Mouse (Mus musculus) activated CD4-positive, CD25-positive, alpha-beta regulatory T cell, adult 4 months (primary cell): ENCODE results near the gene Trappc11. TPM values are rescaled to one million over a fixed set of nuclear protein-coding genes. Genes with fewer than 3 reads are reported as not detected.
"Not testable (repeated sequence)": the region's sequence is repeated elsewhere in the genome, so short reads cannot be mapped to it uniquely, and the experiment has no call there.

Experiments used
- ATAC-seq: one replicate; pipeline ENCODE4 v1.8.0; 2017
- polyA plus RNA-seq, 2 experiments: library from polyadenylated mRNA; unstranded; fragments of 100-300 nt; shearing (Covaris generic); gene quantifications; one replicate each; pipeline ENCODE4 v1.2.1; 2017

Gene Trappc11
- polyA plus RNA-seq, 2 experiments from 2014 or later = 17.2 to 21.3 TPM

DNA sequence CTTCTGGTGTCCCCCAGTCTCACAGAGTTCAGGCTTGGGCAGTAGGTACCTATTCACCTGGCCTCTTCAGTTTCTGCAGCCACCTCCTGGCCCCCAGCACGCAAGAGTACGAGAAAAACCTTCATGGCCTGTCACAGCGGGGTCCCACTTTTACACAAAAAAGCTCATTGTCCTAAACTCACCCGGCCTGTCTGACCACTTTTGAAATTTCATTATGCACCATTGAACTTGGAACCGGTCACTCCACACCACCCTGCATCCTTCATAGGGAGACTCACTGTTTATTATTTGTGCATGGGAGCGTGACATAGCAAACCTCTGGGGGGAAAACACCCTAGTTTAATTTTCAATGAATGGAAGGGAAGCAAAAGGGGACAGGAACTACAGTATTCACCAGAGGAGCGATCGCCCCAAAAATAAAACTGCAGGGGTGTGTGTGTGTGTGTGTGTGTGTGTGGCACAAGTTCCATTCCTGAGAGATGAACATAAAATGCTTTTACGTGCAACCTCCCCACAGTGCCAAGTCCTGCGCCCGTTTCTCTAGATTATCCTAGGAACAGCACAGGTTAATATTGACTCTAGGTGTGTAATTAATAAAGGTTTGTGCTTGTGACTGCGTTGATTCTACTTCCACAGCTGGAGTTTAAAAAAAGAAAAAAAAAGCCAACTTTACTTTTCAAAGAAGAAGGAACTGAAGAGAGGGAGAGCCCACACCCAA lies 50.8 kb downstream of the Trappc11 start:
- ATAC-seq = no peak

DNA sequence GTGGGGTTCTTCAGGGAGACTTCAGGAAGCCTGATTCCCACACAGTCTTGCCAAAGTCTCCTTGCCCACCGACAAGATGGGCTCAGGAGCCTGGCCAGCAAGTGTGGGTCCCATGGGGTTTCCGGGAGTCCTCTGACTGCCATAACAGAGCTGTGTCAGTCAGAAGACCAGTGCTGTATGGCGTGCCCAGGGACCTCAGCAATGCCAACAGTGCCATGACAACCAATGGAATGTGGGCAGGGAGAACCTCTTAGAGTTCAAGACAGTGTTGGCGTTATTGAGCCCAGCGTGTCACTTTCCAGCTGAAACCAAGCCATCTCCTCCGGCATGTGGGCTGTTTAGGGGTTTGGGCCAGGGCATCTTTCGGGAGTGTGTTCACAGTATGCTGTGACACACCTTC lies 53.2 kb downstream of the Trappc11 start:
- ATAC-seq = no peak

DNA sequence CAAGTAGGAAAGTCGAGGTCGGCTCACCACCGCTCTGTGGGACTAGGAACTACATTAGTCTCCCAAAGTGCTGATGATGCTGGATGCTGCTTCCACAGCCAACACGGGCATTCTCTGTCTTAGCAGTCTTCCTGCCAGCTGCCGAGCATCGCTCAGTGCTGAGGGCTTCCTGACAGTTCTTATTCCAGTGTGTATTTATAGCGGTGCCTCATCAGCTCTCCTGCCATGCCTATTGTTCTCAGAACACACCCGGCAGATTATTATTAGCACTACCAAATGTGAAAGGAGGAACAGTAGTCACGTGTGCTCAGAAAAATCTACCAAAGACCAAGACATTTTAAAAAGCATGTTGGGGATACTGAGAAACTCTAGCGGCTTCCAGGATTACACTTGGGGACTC lies 71.6 kb downstream of the Trappc11 start:
- no peak for ATAC-seq

DNA sequence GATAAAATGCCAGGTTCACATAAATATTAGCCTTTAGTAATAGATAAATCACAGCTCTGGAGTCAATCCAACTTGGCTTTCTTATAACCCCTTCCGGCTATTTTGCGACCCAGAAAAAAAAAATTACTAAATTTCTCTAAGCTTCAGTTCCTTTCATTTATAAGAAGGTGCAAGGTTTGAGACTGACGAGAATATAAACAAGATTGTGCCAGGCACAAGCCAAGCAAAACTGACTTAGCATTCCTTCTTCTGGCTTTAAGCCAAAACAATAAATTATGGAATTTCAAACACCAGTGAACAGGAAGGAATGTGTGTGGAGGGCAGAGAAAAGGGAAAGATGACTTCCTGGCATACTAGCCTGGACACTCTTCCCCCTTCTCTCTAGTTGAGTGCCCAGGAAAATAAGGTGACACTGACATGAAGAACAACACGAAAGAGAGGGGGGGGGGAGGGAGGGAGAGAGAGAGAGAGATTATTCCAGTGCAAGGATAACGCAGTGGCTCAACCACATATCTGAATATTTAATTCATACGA lies 74.0 kb downstream of the Trappc11 start:
- no peak for ATAC-seq

DNA sequence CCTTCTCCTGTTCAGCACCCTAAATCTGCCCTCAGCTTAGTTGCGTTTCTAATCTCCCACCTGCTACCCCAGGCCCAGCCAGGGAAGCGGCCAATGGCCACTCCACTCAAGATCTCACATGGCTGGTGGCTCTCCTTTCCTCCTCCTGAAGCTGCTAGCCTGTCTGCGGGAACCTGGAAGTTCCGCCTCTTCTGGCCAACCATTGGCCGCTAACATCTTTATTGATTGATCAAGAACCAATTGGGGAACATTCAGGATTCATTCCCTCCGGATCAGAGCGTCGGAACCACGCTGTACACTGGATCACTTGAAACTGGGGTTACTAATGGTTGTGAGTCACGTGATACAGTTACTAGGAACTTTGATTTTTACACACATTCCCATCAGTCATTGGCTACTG lies 74.7 kb downstream of the Trappc11 start:
- no peak for ATAC-seq

DNA sequence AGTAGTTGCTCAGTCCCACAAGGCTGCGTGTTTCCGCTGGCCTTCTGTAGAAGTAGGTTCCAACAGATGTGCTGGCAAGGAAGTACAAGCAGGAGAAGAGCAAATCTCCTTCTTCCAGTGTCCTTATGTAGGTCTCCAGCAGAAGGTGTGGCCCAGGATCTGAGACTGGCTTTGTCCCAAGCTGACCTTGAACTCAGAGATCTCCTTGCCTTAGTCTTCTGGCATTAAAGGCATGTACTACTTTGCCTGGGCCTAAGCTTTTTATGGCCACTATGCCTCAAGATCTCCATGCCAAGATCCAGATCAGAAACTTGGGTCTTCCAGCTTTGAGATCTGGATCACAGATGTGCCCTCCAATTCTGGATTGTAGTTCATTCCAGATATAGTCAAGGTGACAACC lies 84.1 kb downstream of the Trappc11 start:
- ATAC-seq = not testable (repeated sequence)

DNA sequence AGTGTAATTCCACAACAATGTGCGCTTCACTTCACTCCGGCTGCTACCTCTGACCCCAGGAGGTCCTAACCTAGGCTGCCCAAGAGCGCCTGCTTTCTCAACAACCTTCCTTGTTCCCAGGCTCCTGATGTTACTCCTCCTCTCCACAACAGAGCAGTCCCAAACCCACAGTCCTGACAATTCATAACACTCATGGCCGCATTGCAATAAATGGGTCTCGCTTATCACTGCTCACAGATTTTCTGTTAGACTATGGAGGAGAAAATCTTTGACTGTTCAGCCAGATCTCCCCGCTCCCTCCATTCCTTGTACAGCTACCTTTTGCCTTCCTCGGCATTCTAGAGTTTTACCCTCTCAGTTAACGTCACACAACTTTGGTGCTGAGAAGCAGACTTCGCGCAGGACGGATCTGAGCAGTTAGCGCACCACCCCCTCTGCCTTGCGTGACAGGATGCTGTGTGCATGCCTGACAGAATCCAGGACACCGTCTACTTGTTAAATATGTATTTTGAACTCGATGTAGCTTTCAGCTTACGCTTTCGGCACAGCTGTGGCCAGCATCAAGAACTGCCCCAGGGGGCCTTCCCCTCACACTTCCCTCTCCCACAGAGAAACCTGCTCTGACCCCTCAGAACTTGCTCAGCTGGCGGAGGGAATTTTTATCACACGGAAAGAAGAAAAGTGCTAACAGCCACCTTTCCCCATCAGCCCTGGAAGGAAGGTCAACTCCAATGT lies 86.8 kb downstream of the Trappc11 start, which contains the start of gene Stox2:
Gene Stox2, minus strand, starts transcription at position 51 of the 735 bp plus-strand sequence.
- ATAC-seq = no peak

Other genes with a start within 250 kb of the Trappc11 start
- gene Stox2, start 87.1 kb downstream of the Trappc11 start, polyA plus RNA-seq = not detected
- 10 to 100 TPM; 25.1 to 25.8 TPM for gene Rwdd4a, start 194 bp upstream of the Trappc11 start, polyA plus RNA-seq
- 1 to 10 TPM; 5.3 to 8.6 TPM for gene Ing2, start 142.1 kb upstream of the Trappc11 start, polyA plus RNA-seq
- gene Cdkn2aip, start 180.5 kb upstream of the Trappc11 start, polyA plus RNA-seq = 10 to 100 TPM; 12.3 to 13.8 TPM